ENCODE assay signal across 8 mouse cellular contexts in the genomic region with DNA sequence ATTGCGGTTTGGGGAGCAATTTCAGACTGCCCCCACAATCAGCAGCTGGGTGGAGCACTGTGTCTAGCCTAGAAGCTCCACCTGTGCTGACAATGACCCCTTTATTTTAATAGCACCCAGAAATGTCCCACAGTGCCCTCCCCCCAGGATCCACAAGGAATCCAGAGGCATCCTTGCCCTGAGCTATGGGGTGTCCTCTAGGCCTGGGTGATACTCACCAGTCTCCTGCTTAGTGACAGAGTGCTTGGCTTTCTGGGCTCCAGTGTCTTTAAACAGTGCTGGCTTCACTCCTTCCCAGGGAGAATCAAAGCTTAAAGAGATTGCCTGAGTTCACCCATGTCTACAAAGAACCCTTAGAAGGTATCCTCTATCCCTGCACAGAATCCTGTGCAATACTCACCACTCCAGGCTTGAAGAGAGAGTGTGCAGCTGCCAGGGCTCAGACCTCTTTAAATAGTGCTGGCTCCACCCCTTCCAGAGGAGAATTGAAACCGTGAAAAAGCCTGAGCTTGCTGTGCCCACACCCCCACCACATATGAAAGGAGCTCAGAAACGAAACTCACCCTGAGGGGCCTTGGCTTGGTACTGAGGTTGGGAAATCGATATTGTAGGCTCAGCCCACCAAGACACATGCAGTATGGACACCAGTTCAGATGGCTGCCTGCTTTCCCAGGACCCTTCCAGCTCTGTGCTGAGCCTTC. TPM values are rescaled to one million over a fixed set of nuclear protein-coding genes. Genes with fewer than 3 reads are reported as not detected.
DNase-seq lines count a peak whose midpoint lies in the region; ATAC-seq and TF ChIP-seq lines count a peak whose summit lies in the region.

A gene (minus strand): TSS at position 427 of the 701 bp plus-strand sequence.

- DNase-seq in gastrocnemius, adult 2 months: no peak
- DNase-seq in gastrocnemius, postnatal 4 days (ENCODE audit: low spot score in 2 of 2): no peak
- DNase-seq in A20 (ENCODE audit: low read depth, low spot score): peak; percentile 49
- DNase-seq in lung, postnatal 0 days (ENCODE audit: low spot score): peak; percentile 52
- DNase-seq in right cerebral cortex, postnatal 14 days: no peak
- DNase-seq in adrenal gland, postnatal 36 days: no peak

- ATAC-seq in embryonic facial prominence, embryonic 13.5 days (ENCODE audit: insufficient number of reproducible peaks, insufficient read depth, low FRiP score, low TSS enrichment, low read depth): peak; percentile 76
- ATAC-seq in lung, postnatal 0 days: peak; percentile 78
- no peak for ATAC-seq in erythroid progenitor cell, adult 5-6 weeks (replicated peaks; ENCODE audit: low FRiP score, poor library complexity, severe bottlenecking)

- TF ChIP-seq CTCF in gastrocnemius, adult 2 months (IDR thresholded peaks at IDR 0.05): no peak
- no peak for TF ChIP-seq CTCF in lung, postnatal 0 days (IDR thresholded peaks at IDR 0.05)

- no peaks in the 10 kb centered on the region for H3K9me3 ChIP-seq in embryonic facial prominence, embryonic 13.5 days
- H3K9me3 ChIP-seq in lung, postnatal 0 days (ENCODE audit: low read length): no peaks in the 10 kb centered on the region

- peak within 1 kb of the TSS; percentile 13 for H3K4me3 ChIP-seq in gastrocnemius, adult 2 months
- no peak within 1 kb of the TSS for H3K4me3 ChIP-seq in embryonic facial prominence, embryonic 13.5 days
- H3K4me3 ChIP-seq in lung, postnatal 0 days (ENCODE audit: low read depth, low read length): no peak within 1 kb of the TSS

- peaks cover 17% of the 10 kb centered on the region for H3K4me1 ChIP-seq in embryonic facial prominence, embryonic 13.5 days
- H3K4me1 ChIP-seq in lung, postnatal 0 days (ENCODE audit: insufficient read depth, low read depth, low read length): no peaks in the 10 kb centered on the region

- no peaks in the 10 kb centered on the region for H3K36me3 ChIP-seq in embryonic facial prominence, embryonic 13.5 days
- H3K36me3 ChIP-seq in lung, postnatal 0 days (ENCODE audit: insufficient read depth, low read length): no peaks in the 10 kb centered on the region

- no peak within 1 kb of the TSS; the same call in 1 of the 2 replicates for H3K27ac ChIP-seq in gastrocnemius, adult 2 months
- H3K27ac ChIP-seq in embryonic facial prominence, embryonic 13.5 days: peak within 1 kb of the TSS; percentile 66
- H3K27ac ChIP-seq in lung, postnatal 0 days (ENCODE audit: low read length): no peak within 1 kb of the TSS

- 13% methylated on average over 4 of the region's 4 CpGs for WGBS in embryonic facial prominence, embryonic 13.5 days
- 26% methylated on average over 4 of the region's 4 CpGs for WGBS in lung, postnatal 0 days

- H3K27me3 ChIP-seq in embryonic facial prominence, embryonic 13.5 days: no peaks in the 10 kb centered on the region
- H3K27me3 ChIP-seq in lung, postnatal 0 days (replicated peaks; ENCODE audit: insufficient read depth, low read length): no peaks in the 10 kb centered on the region

- TF ChIP-seq EP300 in lung, postnatal 0 days (IDR thresholded peaks at IDR 0.05): no peak

- H3K4me2 ChIP-seq in embryonic facial prominence, embryonic 13.5 days: peak within 1 kb of the TSS; percentile 31
- H3K4me2 ChIP-seq in lung, postnatal 0 days (replicated peaks; ENCODE audit: low read depth, low read length): no peak within 1 kb of the TSS

- intact Hi-C loops in gastrocnemius, adult 2 months (cut with DNase I): no loop called here

- no peak within 1 kb of the TSS for H3K9ac ChIP-seq in embryonic facial prominence, embryonic 13.5 days
- no peak within 1 kb of the TSS for H3K9ac ChIP-seq in lung, postnatal 0 days (replicated peaks; ENCODE audit: low read depth)

RNA-seq across cellular contexts. Expression of the gene that starts here (rescaled TPM):
- under 1 TPM; 0.33 to 0.36 TPM for total RNA-seq in gastrocnemius, adult 2 months (2021)
- total RNA-seq in gastrocnemius, postnatal 4 days (2021): under 1 TPM; 0.32 to 0.36 TPM
- 0.18 and 0.28 TPM in 2 replicates for polyA plus RNA-seq in embryonic facial prominence, embryonic 13.5 days (2015; fragmentation: Nextera tagmentation; extraction: Ambion mirVana)
- 0.18 and 0.21 TPM in 2 replicates for polyA plus RNA-seq in lung, postnatal 0 days (2015; fragmentation: Nextera tagmentation; extraction: Ambion mirVana)
- total RNA-seq in erythroid progenitor cell, adult 5-6 weeks (2015; ENCODE audit: low replicate concordance): 5.0 TPM in 1 of 2 replicates, not detected in the other
- total RNA-seq in erythroid progenitor cell, adult 5-6 weeks (2017; ENCODE audit: low replicate concordance): 2.3 and 2.7 TPM in 2 replicates
- total RNA-seq in adrenal gland, postnatal 36 days (2021): 1 to 10 TPM; 4.3 TPM

Comparison
In these comparisons a context has a peak if more than half of its experiments do, and no peak if none do; other contexts are left out.
1. Peak in ATAC-seq, H3K27ac ChIP-seq and H3K4me2 ChIP-seq in embryonic facial prominence, embryonic 13.5 days; RNA of the gene not detected or under 1 TPM.
2. Peak in DNase-seq and ATAC-seq in lung, postnatal 0 days; RNA of the gene not detected or under 1 TPM.